Mouse (Mus musculus) liver, postnatal 0 days (tissue): ENCODE data around the gene Fam8a1.

Experiments
- CTCF ChIP-seq: sonication (generic); IDR thresholded peaks from 2 replicates; pipeline ENCODE4 v1.5.1; 2016; ENCODE audit warnings: antibody characterized with exemption, low read depth
- EP300 ChIP-seq: IDR thresholded peaks from 2 replicates; pipeline ENCODE4 v1.6.1; 2016; ENCODE audit warnings: antibody characterized with exemption, low read depth, mild to moderate bottlenecking

DNA sequence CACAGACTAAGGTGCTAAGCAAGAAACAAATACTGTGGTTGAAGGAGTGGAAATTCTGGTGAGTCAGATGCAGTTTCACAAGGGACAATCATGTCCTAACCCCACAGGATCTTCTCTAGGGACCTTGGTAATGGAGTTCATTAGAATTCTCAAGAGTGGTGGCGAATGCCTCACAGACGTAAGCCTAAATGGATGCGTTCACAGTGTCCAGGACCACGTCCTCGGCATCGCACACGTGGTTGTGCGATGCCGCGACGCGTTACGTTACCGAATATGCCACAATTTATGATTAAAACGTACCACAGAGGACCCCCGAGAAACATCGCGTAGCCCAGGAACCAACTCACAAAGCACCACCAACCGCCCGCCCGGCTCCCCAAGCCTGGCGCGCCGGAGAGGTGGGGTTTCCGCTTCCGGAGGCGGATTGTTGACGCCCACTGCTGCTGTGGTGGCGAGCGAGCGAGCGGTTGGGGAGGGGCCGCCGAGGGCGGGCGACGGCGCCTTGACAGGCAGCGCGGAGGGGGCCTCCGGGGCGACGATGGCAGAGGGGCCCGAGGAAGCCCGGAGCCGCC, at the start of gene Fam8a1:
- TF ChIP-seq EP300 = 0 out of 2 replicates have a peak, but pooled peaks have one; percentile 42
- no peak for TF ChIP-seq CTCF
